Mouse (Mus musculus): ENCODE data around the gene Rapgef5.

GRCm38 (mm10) chr12:117499242-117499641 is 17.0 kb upstream of the Rapgef5 start:
- TF ChIP-seq CTCF (IDR thresholded peaks at IDR 0.05; ENCODE audit: low read depth) (no peak), EP300 (optimal IDR thresholded peaks at IDR 0.05) (no peak)

Data from stomach, postnatal 0 days (tissue).